Mouse (Mus musculus) kidney, adult 2 months (tissue): ENCODE results near the gene Flot1.

Experiments used
- CTCF ChIP-seq: fragments of 200-500 bp; conservative IDR thresholded peaks from 2 replicates; pipeline ENCODE4 v1.5.1; 2011; ENCODE audit warnings: low read depth, mild to moderate bottlenecking, control low read depth, low read length, moderate library complexity, mixed read lengths; ENCODE audit not compliant: insufficient read depth, insufficient read length
- POLR2A ChIP-seq: fragments of 200-500 bp; IDR thresholded peaks from one replicate; pipeline ENCODE4 v1.6.1; 2011; ENCODE audit warnings: low read depth, low read length, control low read depth

GRCm38 (mm10) chr17:35832400-35833238, 9.6 kb downstream of the Flot1 start:
- TF ChIP-seq POLR2A (no peak), CTCF (no peak)
